Mouse (Mus musculus): ENCODE results near the gene Wsb1. TPM values are rescaled to one million over a fixed set of nuclear protein-coding genes. Genes with fewer than 3 reads are reported as not detected.
"Not testable (repeated sequence)": the region's sequence is repeated elsewhere in the genome, so short reads cannot be mapped to it uniquely, and the experiment has no call there.

The Wsb1 gene
- total RNA-seq, 1 experiment from 2014 or later, result 127 TPM

DNA sequence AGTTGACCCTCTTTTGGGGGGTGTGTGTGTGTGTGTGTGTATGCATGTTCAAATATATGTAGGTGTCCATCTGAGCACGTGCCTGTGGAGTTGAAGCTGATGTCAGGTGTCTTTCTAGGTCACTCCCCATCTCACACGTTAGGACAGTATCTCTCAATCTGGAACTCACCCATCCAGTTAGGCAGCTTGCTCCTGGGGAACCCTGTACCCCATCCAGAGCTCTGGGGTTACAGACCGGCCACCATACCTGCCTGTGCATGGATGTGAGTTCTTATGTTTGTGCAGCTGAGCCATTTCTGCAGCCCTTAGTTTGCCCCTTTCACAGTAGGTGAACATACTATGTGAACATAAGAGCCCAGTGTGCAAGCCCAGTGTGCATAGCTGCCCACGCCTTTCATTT, 18.6 kb upstream of the Wsb1 start:
- ATAC-seq (replicated peaks; ENCODE audit: low read depth, poor library complexity, severe bottlenecking), result no peak

DNA sequence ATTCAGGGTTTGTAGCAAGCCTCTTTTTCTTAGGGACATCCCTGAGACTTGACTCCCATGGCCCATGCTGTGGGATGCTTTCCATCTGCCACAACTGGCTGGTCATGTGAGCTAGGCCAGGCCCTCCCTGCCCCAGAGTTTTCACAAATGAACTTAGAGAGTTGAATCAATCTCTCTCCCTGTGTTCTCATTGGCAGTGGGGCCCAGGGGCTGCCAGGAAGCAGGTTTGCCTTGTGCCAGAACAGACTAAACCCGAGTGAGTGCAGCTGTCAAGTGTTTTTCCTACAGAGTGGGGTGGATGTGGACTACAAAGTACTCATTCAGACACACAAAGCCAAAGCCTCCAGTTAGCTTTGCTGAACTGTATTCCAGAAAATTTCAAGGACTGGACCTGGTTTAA, 12.7 kb upstream of the Wsb1 start:
- no peak for ATAC-seq (replicated peaks; ENCODE audit: low read depth, poor library complexity, severe bottlenecking)

DNA sequence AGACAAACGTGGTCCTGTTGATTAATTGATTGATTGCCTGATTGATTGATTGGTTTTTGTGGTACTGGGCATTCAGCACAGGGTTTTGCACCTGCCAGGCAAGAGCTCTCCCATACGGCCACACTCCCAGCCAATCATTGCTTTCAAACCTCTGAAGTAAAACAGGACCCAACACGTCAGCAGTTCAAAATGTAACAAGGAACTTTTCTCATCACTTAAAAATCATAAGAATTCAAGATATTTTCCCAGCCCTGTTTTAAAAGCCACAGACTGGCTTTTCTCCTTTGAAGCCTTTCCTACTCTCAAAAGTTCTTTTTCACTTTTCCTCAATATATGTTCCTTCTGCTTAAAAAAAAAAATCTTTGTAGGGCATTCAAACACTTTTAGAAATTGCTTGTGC, 9.9 kb upstream of the Wsb1 start:
- no peak for ATAC-seq (replicated peaks; ENCODE audit: low read depth, poor library complexity, severe bottlenecking)

DNA sequence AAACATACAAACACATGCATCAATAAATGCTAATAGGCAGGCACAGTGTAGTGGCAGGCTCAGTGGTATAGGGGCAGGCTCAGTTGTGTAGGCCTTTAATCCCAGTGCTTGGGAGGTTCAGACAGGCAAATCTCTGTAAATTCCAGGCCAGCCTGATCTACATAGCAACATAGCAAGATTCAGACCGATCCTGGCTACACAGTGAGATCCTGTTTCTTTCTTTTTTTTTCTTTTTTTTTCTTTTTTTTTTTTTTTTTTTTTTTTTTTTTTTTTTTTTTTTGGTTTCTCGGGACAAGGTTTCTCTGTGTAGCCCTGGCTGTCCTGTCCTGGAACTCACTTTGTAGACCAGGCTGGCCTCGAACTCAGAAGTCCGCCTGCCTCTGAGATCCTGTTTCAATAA, 5.7 kb upstream of the Wsb1 start:
- not testable (repeated sequence) for ATAC-seq (replicated peaks; ENCODE audit: low read depth, poor library complexity, severe bottlenecking)

DNA sequence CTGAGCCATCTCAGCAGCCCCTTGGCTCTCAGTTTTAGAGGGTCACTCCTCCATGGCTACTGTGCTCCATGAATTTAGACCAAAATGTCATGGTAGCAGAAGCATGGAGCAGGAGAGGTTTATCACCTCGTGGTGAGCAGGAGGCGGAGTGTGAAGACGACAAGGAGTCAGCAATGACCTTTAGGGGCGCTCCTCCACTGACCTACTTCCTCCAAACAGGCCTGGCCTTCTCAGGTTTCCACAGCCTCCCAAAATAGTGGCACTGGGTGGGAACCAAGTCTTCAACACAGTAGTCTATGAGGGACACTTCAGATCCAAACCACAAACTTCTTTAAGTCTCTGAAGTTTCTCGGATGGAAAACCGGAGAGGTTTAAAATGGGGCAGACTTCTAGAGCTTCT, 4.3 kb upstream of the Wsb1 start:
- ATAC-seq (replicated peaks; ENCODE audit: low read depth, poor library complexity, severe bottlenecking), result no peak

DNA sequence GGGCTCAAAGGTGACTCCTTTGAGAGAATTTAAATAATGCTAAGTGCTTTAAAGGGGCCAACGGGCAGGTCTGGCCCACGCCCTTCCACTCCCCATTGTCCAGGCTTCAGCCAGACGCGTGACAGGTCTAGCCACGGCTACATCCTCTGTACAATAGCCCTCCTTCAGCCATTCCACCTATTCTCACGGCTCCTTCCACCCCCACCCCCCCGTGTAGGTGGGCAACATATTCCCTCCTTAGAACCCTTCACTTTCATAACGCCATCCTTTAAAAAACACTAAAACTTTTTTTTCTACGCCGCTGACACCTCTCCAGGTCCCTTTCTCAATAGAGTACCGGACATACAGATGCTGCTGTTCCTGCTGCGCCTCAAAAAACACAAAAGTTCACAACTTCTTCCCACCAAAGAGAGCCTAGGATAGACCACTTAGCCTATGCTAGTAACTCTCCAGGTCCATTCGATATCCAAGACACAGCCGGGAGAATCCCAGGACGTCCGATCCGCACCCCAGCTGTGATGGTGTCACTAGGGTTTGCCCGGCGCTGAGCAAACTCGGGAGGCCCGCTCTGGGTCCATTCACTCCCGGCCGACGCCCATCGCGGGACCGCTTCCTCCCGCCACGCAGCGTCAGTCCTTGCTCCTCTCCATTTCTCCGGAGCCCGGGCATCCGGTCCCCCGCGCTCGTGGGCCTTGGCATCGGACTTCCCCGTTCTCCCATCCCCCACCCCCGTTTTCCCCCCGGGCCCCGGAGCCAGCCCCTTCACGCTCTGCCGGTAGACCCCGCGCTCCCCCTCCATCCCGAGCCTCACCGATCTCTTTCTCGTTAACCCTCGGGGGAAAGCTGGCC, 705 bp downstream of the Wsb1 start:
- ATAC-seq (replicated peaks; ENCODE audit: low read depth, poor library complexity, severe bottlenecking), result peak; percentile 28

DNA sequence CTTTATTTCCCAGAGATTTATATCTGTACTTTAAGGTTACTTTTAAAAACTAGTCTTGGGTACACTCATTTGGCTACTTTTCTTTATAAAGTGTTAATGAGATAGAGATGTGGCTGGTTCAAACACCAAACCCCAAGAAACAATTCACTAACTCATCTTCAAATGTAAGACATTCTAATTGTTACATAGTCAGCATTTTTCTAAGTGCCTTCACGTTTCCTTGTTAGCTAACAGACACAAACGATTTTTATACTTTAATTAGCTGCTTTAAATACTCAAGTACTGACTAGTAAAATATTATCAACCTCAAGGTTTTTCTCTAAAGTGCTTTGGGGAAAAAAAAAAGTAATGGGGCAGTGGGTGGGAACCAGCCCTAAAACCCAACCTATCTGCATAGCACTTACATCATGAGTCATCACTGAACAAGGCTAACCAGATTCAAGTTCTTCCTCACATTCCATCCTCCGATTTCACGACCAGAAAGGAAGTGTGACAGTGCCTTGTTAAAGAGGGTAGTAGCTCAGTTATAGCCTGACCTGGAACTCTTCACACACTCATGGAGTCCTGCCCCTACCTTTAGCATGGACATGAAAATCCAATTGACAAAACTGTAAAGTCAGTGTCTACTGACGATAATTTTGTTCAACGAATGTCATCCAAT, 1.5 kb downstream of the Wsb1 start:
- ATAC-seq (replicated peaks; ENCODE audit: low read depth, poor library complexity, severe bottlenecking), result peak; percentile 46

DNA sequence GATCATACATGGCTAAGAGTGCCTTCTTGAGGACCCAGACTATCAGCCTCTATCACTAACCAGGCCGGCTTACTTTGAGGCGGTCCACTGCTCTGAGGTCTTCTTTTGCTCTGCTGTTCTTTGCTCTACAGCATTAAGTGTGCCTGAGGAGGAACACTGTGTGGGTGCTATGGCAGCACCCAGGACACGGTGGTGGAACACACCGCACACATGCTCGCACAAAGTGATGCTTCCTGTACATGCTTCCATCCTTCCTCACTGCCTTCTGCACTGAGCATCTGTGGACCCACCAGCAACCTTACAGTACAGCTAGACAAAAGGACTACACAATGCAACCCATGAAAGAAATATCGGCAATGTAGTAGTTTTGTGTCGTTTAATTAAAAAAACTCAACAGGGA, 15.4 kb downstream of the Wsb1 start:
- ATAC-seq (replicated peaks; ENCODE audit: low read depth, poor library complexity, severe bottlenecking), result no peak

DNA sequence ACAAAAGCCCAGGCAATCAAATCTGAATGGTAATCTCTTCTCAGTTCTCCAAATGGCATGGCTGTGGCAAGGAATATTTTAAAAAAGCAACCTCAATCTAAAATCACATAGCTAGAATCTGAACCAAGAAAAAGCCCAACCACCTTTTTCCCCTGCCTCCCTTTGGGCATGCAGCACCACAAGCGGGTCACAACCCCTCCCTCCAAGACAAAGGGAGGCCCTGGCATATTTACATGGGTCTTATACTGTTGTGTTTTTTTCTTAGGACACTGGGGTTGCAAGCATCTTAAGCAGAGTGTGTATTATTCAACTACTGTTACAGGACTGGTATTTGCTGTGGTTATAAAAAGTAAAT, 16.1 kb downstream of the Wsb1 start:
- ATAC-seq (replicated peaks; ENCODE audit: low read depth, poor library complexity, severe bottlenecking), result no peak

DNA sequence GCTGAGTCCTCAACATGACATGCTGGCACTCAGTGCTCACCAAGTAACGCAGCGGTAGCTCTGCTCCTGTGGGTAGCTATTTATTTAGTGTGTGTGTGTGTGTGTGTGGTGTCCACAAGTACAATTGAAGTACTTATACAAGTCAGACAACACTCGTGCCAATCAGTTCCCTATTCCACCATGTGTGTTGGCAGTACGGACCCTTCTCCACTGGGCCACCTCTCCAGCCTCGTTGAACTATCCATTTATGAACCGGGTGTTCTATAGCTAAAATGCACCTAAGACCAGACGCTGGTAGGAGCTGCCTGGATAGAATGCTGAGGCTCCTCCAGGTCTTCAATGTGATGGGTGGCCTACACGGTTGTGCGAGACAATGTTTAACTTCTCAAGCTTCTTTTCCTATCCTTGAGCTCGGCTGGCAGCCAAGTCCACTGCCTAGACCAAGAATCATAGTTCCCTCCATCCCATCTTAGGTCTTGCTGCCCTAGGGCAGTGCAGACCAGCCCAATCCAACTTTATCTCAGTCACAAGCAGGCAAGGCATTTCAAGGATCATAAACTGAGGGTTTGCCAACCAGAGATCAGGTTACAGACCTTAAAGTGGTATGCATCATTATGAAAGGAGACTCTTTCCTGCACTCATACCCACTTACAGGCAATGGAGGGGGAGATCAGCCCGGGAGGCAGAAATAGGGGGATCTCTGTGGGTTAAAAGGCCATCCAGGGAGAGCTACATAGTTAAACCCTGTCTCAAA, 16.6 kb downstream of the Wsb1 start:
- ATAC-seq (replicated peaks; ENCODE audit: low read depth, poor library complexity, severe bottlenecking), result no peak

DNA sequence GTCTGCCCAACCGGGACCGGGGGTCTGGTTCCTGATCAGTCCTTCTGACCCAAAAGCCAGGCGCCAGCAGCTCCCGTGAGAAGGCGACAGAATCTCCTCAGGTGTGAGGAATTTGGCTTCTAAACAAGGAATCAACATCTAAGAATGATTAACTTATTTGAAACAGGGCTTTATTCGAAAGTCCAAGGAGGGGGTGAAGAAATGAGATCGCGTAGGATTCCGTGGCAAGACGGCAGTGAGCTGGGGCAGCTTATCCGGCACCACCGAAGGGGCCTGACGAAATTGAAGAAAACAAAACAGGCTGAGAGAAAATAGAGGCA, 24.3 kb downstream of the Wsb1 start:
- ATAC-seq (replicated peaks; ENCODE audit: low read depth, poor library complexity, severe bottlenecking), result no peak

DNA sequence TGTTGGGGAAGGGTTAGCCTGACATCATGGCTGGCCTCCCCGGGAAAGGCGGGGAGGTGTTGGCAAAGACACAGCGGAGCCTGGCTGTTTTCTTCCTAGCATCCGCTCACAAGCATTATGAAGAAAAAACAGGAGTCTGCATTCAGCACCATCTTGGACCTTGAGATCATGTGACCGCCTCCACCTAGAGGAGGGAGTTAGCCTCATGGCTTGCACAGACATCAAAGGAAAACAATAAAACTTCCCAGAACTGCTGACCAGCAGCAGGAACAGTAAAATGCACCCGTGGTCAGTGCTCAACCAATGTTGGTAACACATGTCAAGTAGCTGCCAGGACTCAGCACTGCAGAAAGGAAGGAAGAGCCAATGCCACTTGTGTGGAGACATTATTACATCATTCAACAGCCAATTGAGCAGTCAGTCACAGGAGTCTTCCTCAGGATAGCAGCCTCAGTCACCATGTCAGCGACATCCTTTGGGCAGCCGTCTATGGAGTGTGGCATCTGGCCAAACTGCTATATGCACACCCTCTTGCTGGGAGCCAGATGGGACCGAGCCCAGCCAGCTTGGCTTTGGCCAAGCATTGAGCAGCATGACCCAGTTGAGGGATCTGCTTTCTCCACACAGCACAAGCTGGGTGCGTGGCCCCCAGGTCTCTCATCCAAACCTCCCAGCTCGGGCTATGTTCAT, 24.8 kb downstream of the Wsb1 start:
- ATAC-seq (replicated peaks; ENCODE audit: low read depth, poor library complexity, severe bottlenecking), result 0 out of 2 replicates have a peak, but pooled peaks have one; percentile 42

DNA sequence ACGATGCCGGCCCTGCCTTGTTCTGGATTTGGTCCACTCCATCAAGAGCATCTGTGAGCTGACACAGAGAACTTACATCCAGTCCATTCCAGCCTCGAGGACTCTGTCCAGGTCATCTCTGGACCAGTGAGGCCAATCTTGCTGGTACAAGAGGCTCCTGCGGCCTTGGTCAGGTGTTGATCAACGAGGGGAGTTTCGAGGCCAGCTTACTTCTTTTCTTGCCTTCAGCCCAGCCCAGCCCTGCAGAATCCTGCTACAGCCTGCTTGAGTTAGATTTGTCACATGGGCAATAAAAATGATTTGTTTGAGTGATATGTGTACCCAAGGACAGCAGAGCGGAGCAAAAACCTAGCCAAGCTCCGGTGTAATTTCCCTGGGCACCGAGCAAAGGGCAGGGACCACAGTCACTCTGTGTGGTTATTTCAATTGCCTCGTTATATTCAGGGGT, 25.4 kb downstream of the Wsb1 start:
- ATAC-seq (replicated peaks; ENCODE audit: low read depth, poor library complexity, severe bottlenecking), result no peak

DNA sequence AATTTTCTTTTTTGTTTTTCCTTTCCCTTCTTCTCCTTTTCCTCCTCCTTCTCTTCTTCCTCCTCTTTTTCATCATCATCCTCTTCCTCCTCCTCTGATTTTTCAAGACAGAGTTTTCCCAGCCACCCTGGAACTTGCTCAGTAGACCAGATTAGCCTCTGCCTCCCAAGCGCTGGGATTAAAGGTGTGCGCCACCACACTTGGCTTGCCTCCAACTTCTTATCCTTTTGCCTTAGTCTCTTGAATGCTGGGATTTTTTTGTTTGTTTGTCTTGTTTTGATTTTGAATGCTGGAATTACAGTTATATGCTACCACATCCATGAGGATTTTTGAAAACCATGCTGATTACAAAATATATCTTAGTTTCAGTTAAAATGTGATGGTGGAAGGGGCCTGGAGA, 26.4 kb downstream of the Wsb1 start:
- ATAC-seq (replicated peaks; ENCODE audit: low read depth, poor library complexity, severe bottlenecking), result no peak

DNA sequence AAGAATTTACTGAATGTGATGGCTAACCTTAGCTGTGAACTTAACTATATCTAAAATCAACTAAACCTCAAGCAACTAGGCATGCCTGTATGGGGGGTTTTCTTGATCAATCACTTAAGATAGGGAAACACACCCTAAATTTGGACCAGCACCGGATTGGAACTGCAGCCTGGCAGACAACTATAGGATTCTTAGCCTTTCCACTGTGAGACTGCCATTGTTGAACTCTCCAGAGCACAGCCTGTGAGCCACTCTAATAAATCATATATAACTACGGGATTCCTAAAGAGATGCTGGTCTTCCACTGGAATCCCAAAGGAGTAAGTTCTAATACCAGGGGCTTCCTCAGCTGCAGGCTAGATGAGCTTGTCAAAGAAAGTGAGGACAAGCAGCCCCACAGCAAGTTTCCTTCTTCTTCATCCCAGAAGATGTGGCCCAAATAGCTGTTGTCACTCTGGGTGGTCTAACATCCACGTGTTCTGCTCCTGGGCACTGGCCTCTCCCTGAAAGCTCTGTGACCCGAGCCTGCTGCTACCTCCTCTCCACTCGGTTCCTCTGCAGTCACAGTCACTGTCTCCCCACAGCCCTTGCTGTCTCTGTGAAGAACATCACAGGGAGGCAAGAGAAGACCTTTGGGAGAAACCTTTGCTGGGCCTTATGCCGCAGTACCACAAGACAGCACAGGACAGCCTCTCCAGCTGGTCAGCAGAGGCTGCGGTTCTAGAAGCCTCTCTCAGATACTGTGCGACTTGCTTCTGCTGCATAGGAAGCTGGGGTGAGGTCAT, 28.9 kb downstream of the Wsb1 start:
- no peak for ATAC-seq (replicated peaks; ENCODE audit: low read depth, poor library complexity, severe bottlenecking)

DNA sequence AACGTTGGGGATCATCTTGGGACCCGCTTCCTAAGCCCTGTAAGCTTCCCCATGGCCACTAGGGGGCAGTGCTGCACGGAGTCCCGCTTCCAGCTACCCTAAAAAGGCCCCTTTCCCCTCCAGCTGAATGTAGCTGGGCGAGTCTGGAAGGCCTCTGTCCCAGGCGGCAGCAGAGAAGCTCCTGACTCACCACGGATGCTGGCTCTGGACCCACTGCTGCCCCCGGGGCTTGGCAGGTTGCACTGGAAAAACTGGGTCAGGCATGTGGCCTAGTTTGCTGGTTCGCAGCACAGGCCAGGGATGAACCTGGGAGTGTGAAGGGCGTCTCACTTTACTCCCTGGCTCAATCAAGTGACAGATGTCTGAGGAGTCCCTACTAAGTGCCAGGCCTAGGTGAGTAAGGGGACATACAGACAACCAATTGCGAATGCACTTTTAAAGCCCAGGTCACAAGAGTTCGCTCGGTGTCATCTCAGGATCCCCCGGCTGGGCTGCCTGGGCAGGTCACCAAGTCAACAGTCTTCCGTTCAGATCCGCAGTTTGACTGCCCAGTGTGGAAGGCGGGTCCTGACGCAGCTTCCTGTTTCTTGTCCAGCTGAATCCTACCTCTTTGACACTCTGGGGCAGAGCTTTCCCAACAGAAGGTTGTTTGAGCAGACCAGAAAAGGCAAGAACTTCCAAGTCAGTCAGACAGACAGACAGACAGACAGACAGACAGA, 29.8 kb downstream of the Wsb1 start:
- peak; percentile 78 for ATAC-seq (replicated peaks; ENCODE audit: low read depth, poor library complexity, severe bottlenecking)

DNA sequence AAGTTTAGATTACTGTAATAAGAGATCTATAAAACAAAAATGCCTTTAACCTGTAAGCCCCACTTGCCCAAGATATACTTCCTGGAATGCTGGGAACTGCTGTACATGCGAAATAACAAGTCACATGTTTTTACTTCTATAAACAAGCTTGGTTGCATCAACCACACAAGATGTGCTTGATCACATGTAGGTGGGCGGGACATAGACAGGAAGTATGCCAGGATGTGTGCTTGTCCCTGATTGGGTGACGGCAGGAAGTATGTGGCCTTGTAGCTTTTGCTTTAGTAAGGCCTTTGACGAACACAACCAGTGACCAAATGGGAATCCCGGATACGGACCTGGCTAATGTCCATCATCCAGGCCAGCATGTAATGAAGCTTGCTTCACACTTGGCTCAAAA, 31.1 kb downstream of the Wsb1 start:
- ATAC-seq (replicated peaks; ENCODE audit: low read depth, poor library complexity, severe bottlenecking), result peak; percentile 77

DNA sequence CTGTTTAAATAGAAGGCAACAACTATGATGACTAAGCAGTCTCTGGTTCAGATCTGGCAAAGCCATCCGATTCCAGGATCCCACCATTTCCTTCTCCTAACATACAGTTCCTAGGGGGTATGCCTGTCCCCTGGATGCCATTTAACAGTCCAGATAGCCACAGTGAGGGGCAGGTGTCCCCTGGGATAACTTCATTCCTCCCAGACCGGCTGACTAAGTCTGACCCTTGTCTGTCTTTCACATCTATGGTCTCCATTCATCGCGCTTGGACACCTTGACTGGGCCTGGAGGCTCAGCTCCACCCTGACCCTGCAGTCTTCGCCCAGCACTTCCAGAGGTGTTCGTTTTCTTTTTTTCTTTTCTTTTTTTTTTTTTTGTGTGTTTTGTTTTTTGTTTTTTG, 31.8 kb downstream of the Wsb1 start:
- no peak for ATAC-seq (replicated peaks; ENCODE audit: low read depth, poor library complexity, severe bottlenecking)

DNA sequence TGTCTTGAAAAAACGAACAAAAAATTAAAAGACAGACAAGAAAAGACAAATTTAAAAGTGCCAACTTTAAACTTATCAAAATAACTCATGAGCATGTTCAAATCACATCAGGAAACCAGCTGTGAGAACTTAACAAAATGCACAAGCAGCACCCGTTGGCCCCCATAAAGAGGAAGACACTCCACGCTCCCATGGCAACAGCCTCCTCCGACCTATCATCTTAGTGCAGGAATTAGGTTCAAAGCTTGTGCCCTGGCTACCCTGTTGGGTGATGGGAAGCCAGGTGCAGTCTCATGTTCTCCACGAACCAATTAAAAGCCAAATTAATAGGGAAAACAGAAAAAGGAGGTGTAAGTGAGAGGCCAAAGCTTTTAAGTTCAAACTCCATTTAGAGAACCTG, 32.8 kb downstream of the Wsb1 start:
- ATAC-seq (replicated peaks; ENCODE audit: low read depth, poor library complexity, severe bottlenecking), result no peak
